ENCODE assay signal across 8 mouse cellular contexts in the genomic region with DNA sequence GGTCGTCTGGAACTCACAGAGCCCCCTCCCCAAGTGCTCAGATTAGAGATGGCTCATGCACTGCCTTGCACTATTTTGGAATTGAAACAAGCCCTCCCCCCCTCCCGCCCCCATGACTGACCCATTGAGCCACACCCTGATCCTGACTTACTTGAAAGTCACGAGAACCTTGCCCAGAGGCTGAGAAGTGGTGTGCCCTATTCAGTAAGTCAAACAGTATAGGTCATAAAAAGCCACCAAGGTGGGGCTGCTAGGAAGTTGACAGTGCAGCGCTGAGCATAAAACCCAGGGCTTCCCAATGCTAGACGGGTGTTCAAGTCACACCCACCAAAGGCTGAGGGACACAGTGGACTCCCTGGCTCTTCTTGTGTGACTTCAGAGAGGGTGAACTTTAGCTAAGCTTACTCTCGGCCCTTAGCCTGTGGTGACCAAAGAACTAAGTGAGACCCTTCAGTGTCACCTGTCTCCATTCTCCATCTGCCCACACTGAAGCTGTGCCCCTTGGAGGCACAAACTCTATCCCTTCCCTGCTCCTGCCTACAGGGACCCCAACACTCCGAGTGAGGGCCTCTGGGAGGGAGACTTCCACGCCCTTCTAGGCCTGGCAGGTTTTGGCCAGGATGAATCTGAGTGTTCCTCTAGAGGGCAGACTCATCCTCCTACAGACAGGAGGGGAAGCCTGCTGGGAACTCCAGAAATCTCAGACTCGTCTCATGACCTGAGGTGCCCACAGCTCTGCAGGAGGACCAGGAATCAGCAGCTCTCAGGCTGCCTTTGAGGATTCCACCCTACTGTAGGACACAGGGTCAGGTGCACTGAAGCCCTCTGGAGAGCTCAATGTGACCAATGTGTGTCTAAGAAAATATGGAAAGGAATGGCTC. TPM values are rescaled to one million over a fixed set of nuclear protein-coding genes. Genes with fewer than 3 reads are reported as not detected.
DNase-seq lines count a peak whose midpoint lies in the region; ATAC-seq lines count a peak whose summit lies in the region.

No protein-coding gene starts in this region.

- DNase-seq in cerebellum, postnatal 4 days (ENCODE audit: low spot score in 2 of 2) = no peak
- DNase-seq in 416B (ENCODE audit: low read depth) = peak; percentile 90
- DNase-seq in cerebellum, adult 9-10 months = peak; percentile 68
- DNase-seq in limb, embryonic 10.5 days (ENCODE audit: low spot score) = no peak
- DNase-seq in mesoderm, embryonic 11.5 days (ENCODE audit: low read depth, low spot score) = peak; percentile 37
- no peak for DNase-seq in layer of hippocampus, adult 9-11 months

- peaks cover 27% of the 10 kb centered on the region for H3K4me1 ChIP-seq in heart, embryonic 16.5 days (ENCODE audit: control insufficient read depth, insufficient read depth, low read length)
- H3K4me1 ChIP-seq in limb, embryonic 10.5 days = peaks cover 16% of the 10 kb centered on the region

- H3K9me3 ChIP-seq in heart, embryonic 16.5 days (replicated peaks; ENCODE audit: control insufficient read depth, low read length) = no peaks in the 10 kb centered on the region
- no peaks in the 10 kb centered on the region for H3K9me3 ChIP-seq in limb, embryonic 10.5 days (replicated peaks)

- ATAC-seq in cerebellum, adult (ENCODE audit: insufficient number of reproducible peaks, low FRiP score, low TSS enrichment) = peak; percentile 45; the same call in 1 of the 2 replicates
- ATAC-seq in heart, embryonic 16.5 days (replicated peaks; ENCODE audit: extremely low read depth, insufficient read depth, low FRiP score) = peak; percentile 46

- H3K4me2 ChIP-seq in heart, embryonic 16.5 days (ENCODE audit: low read depth, low read length) = no peak overlapping the region

- WGBS in heart, embryonic 16.5 days = 28% methylated on average over 9 of the region's 9 CpGs
- WGBS in limb, embryonic 10.5 days = 46% methylated on average over 9 of the region's 9 CpGs

- H3K4me3 ChIP-seq in heart, embryonic 16.5 days (ENCODE audit: low read length) = no peak overlapping the region
- no peak overlapping the region for H3K4me3 ChIP-seq in limb, embryonic 10.5 days

- H3K27ac ChIP-seq in heart, embryonic 16.5 days (ENCODE audit: low read length) = peak overlapping the region; percentile 84
- H3K27ac ChIP-seq in limb, embryonic 10.5 days = peak overlapping the region; percentile 25; the same call in 1 of the 2 replicates

- H3K9ac ChIP-seq in heart, embryonic 16.5 days (ENCODE audit: low read length) = 0 out of 2 replicates have a peak overlapping the region, but pooled peaks have one; percentile 3

- H3K27me3 ChIP-seq in heart, embryonic 16.5 days (ENCODE audit: control insufficient read depth, insufficient read depth, low read length) = no peaks in the 10 kb centered on the region
- H3K27me3 ChIP-seq in limb, embryonic 10.5 days (ENCODE audit: low read depth, poor library complexity, severe bottlenecking) = no peaks in the 10 kb centered on the region

- H3K36me3 ChIP-seq in heart, embryonic 16.5 days (ENCODE audit: control insufficient read depth, insufficient read depth) = peaks cover 29% of the 10 kb centered on the region
- H3K36me3 ChIP-seq in limb, embryonic 10.5 days = peaks cover 77% of the 10 kb centered on the region

RNA-seq across cellular contexts. Expression of a gene that starts 5.8 kb away (rescaled TPM):
- 136 and 144 TPM in 2 replicates for polyA plus RNA-seq in heart, embryonic 16.5 days (2015; fragmentation: Nextera tagmentation; extraction: Ambion mirVana)
- 319 and 357 TPM in 2 replicates for polyA plus RNA-seq in limb, embryonic 10.5 days (2016; fragmentation: Nextera tagmentation; extraction: Ambion mirVana)

RNA-seq across cellular contexts. Expression of a gene that starts 13.2 kb away (rescaled TPM):
- 668 and 748 TPM in 2 replicates for polyA plus RNA-seq in heart, embryonic 16.5 days (2015; fragmentation: Nextera tagmentation; extraction: Ambion mirVana)
- 589 and 631 TPM in 2 replicates for polyA plus RNA-seq in limb, embryonic 10.5 days (2016; fragmentation: Nextera tagmentation; extraction: Ambion mirVana)

RNA-seq across cellular contexts. Expression of a gene that starts 17.3 kb away (rescaled TPM):
- 10.9 and 17.7 TPM in 2 replicates for polyA plus RNA-seq in heart, embryonic 16.5 days (2015; fragmentation: Nextera tagmentation; extraction: Ambion mirVana)
- 14.9 and 15.5 TPM in 2 replicates for polyA plus RNA-seq in limb, embryonic 10.5 days (2016; fragmentation: Nextera tagmentation; extraction: Ambion mirVana)

RNA-seq across cellular contexts. Expression of a gene that starts 37.5 kb away (rescaled TPM):
- 3.2 TPM in 2 replicates for polyA plus RNA-seq in heart, embryonic 16.5 days (2015; fragmentation: Nextera tagmentation; extraction: Ambion mirVana)
- 2.0 and 2.3 TPM in 2 replicates for polyA plus RNA-seq in limb, embryonic 10.5 days (2016; fragmentation: Nextera tagmentation; extraction: Ambion mirVana)

RNA-seq across cellular contexts. Expression of a gene that starts 45.4 kb away (rescaled TPM):
- polyA plus RNA-seq in heart, embryonic 16.5 days (2015; fragmentation: Nextera tagmentation; extraction: Ambion mirVana) = 218 and 255 TPM in 2 replicates
- polyA plus RNA-seq in limb, embryonic 10.5 days (2016; fragmentation: Nextera tagmentation; extraction: Ambion mirVana) = 261 and 301 TPM in 2 replicates

Comparison
In these comparisons a context has a peak if more than half of its experiments do, and no peak if none do; other contexts are left out.
1. DNase-seq: peak in 416B (single experiment), cerebellum, adult 9-10 months (single experiment) and mesoderm, embryonic 11.5 days (single experiment); none in cerebellum, postnatal 4 days (0 of 2), limb, embryonic 10.5 days (single experiment) and layer of hippocampus, adult 9-11 months (single experiment).